Mouse (Mus musculus): ENCODE measurements around the gene Esyt2.
A peak's percentile ranks its signal among the peaks of the same experiment; 100 is the strongest.

Esyt2 gene

DNA sequence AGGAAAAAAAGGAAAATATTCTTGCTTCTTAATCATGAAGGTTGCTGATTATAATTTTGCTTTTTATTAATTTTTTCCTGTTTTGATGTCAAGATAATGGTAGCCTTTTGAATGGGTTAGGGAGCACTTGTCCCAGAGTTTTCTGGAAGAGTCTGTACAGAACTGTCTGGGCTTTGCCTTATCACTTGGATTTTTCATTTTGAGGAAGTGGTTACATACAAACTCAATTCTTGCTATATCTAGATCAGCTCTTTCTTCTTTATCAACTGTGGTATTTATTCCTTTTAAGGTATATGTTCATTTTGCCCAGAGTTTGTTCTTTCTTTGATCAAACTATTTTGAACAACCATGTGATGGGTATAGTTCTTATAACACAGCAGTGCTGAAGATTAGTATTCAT, 81.1 kb downstream of the Esyt2 start:
- no peak for DNase-seq (ENCODE audit: low spot score)

DNA sequence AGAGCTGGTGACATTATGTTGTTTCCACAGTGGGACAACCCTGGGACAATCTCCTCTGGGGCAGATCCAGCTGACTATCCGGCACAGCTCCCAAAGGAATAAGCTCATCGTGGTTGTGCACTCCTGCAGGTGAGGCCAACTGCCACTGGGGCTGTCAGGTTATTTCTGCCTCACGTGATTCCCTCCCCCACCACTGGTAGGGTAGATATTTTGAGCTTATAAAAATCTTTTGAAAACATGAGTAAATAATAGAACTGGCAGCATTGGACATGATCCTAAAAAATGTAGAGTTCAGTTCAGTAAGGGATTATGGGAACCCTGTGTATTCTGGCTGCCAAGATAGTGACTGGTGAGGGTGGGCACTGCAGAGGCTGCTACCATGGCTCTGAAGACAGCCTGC, 85.9 kb downstream of the Esyt2 start:
- DNase-seq (ENCODE audit: low spot score) = no peak

- no peak for DNase-seq (ENCODE audit: low spot score)
These were observed 86.3 kb downstream of the Esyt2 start for GRCm38 (mm10) chr12:116367346-116367745.

DNA sequence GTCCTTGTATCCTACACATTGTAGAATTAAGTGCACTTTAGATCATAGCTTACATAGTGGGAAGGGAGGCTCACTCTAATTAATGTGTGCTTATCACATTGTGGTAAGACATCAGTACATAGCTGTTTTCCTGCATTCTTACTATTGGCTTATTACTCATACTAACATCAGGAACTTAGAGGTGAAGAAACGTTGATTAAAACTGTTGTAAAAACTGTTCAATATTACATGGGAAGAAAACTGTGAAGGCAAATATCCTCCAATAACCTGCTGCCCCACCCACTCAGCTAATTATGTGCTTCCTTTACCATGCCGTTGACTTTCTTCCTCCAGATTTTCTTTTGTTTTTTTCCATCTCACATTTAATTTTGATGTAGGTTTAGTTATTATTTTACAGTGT, 87.9 kb downstream of the Esyt2 start:
- DNase-seq (ENCODE audit: low spot score) = no peak

GRCm38 (mm10) chr12:116383101-116383500, 102.1 kb downstream of the Esyt2 start:
- DNase-seq (ENCODE audit: low spot score) = no peak

DNA sequence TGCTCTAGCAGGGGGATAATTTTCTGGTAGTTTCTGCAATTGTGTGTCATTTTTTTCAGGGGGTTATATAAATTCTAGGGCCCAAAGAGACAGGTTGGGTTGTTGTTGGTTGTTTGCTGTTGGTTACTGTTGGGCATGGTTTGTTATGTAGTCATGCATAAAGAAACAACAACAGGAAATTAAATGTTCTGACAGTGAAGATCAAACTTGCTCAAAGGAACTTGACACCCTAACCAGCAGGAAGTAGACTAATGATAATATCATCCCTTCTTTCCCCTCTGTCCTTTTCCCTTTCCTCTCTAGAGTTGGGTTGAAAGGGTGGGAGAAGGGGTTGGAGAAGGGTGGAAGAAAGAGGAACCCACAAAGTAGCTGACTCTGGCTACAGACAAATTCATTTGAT, 103.0 kb downstream of the Esyt2 start:
- no peak for DNase-seq (ENCODE audit: low spot score)

DNA sequence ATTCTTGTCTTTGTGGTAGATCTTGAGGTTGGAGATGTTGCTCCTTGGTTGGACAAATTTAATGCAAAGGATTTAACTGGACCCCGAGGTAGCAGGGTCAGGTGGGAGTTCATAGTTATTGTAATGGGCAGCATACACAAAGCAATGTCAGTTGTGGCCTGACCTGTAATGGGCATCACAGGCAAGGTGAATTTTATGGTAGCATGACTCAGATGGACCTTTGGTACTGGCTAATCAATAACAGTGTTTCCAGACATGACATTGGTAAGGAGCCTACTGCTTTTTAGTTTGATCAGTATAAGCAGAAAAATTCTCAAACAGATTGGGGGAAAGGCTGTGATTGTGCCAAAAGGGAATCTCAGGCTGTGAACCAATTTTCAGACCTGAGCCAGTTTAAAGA, 105.8 kb downstream of the Esyt2 start:
- no peak for DNase-seq (ENCODE audit: low spot score)

GRCm38 (mm10) chr12:116389868-116390267, 108.9 kb downstream of the Esyt2 start:
- DNase-seq (ENCODE audit: low spot score) = no peak

- no peak for DNase-seq (ENCODE audit: low spot score)
These were observed 113.3 kb downstream of the Esyt2 start for GRCm38 (mm10) chr12:116394327-116394726.

DNA sequence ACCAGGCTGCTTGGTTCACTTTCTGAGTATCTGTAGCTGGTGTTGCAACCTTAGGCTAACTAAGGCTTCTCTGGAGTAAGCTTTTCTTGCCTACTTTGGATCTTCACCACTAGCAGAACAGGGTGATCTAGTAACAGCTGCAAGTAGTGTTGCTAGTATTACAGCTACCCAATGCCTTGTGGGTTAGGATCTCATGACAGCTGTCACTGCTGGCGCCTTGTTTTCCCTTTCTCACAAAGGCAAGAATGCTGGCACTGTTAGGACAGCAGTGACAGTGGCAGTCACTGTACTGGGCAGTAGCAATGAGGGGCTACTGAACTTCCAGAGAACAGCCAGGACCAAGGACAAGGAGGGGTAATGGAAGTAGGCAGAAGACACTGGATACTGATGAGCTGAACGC, 114.3 kb downstream of the Esyt2 start:
- peak; percentile 26 for DNase-seq (ENCODE audit: low spot score)

DNA sequence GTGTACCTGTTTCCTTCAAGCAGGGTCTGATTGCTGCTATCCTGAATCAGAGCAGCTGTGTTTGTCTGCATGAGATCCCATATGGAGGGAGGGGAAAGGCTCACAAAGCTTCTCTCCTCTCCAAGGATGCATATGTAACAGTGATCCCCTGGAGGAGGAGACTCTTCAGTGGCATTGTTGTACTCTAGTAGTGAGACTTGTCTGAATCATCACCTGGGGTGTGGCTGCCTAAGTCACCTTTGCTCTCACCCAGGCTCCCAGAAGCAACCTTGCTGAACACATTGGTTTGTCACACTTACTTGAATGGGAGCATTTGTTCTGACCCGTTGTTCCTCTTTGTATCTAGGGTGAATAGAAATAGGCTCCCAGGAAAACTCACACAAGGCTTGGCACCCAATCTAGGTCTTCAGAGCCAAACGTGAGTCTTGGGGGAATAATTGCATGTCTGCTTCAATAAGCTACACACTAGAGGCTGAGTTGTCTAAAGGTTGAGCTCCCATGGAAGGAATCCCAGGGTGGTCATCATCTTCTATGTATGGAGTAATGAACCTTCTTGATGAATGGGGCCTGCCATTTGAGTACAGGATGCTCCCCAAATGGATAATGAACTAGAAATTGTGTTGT, 115.2 kb downstream of the Esyt2 start:
- peak; percentile 72 for DNase-seq (ENCODE audit: low spot score)

DNA sequence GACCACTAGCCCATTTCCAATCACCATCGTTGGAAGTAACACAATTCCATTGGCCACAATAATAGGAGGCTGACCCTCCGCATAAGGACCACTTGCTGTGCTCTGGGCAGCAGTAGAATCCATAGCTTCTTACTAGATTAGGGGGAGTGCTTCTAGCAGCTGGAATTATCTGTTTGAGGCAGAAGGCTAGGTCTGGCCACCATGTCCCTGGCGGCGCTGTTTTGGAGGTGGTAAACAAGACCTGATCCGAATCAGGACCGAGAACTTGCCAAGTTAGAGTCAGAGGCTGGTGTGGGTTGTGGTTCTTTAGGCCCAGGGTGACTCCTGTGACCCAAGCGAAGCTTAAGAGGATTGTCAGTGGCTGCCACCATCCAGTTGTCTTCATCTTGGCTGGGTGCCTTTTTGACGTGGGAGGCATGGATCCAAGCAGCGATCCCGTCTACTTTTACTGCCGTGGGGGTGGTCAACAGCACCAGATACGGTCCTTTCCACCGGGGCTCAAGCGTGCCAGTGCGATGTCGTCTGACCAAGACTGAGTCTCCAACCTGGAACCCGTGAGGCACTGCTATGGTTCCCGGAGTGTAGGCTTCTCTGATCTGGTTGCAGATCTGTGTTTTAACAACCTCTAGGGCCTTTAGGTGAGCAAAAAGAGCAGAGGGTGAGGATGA, 123.2 kb downstream of the Esyt2 start:
- no peak for DNase-seq (ENCODE audit: low spot score)

DNA sequence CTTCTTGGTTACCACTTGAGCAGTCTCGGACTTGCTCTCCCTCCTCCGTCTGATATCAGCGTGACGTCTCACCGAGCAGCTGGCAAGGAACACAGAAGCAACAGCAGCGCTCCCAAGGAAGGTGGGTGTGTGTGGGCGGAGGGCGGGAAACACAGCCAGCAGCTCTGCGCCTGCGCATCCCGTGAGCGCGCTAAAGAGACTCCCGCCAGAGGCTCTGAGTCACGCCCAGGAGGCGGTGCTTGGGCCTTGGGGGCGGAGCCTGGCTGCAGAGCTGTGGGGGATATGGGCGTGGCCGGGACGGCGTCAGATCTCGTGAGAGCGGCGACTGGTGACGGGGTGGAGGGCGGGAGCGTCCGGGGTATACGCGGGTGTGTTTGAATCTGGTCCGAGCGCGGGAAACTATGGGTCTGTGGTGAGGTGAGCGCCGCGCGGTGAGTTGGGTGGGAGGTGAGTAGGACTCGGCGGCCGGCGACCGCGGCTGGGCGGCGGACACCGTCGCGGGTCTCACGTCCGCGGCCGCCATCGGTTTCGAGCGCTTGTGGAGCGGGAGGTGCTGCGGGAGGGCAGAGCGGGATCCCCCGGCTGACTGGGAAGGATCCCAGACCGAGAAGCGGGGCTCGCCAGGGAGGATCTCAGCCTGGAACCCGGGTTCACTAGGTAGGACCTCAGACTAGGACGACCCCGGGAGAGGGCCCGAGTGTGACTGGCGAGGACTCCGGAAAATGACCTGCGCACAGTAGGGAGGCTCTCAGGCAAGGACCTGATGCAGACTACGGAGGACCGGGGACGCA, 124.2 kb downstream of the Esyt2 start, which contains the start of gene Ncapg2:
Gene Ncapg2 (plus strand): TSS at position 358 of the 791 bp plus-strand sequence.
- DNase-seq (ENCODE audit: low spot score) = peak; percentile 89

DNA sequence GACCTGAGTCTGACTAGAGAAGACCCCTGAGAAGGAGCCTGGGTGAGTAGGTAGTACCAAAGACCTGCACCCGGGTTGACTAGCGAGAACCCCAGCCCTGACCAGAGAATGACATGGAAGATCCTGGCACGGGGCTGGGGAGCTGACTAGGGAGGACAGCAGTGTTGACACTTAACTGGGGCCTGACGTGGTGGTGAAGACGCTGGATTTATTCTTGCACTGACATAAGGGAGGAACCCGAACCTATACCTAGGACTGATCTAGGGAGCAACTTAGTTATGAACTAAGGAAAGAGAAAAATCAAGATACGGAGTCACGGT, 124.8 kb downstream of the Esyt2 start:
- DNase-seq (ENCODE audit: low spot score) = peak; percentile 13

DNA sequence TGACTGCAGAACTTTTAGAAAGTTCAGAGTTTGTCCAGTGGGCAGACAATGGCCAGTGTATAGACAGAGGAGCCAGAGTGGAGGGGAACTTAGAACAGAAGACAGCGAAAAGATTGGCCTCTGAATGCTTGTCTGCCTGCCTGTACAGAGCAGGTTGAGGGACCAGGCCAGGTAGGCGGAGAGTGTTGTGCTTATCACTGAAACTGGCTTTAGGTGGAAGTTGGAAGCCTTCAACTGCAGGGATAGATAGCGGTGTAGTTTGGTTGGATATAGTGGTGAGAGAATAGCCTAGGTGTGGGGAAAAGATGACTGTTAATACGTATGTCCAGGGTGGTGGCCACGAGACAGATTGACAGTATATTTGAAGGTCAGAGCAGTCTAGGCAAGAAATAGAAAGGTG, 126.9 kb downstream of the Esyt2 start:
- DNase-seq (ENCODE audit: low spot score) = no peak

DNA sequence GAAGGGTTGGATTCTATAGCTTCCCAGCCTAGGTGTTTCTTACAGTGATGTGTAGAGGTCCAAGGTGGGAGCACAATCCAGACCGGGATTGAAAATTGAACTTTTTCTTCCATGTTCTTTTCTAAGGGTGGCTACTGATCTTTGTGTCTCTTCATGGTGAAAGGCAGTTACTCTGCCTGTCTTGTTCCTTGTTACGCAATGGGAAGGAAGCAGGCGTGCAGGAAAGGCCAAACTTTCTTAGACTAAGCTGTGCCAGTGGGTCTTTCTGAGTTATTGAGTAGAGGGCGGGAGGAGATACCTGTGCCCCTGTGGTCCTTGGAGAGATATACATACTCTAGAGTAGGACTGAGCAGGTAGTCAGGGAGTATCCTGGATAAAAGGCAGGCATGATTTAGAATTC, 133.9 kb downstream of the Esyt2 start:
- peak; percentile 26 for DNase-seq (ENCODE audit: low spot score)

GRCm38 (mm10) chr12:116416514-116416913, 135.5 kb downstream of the Esyt2 start:
- DNase-seq (ENCODE audit: low spot score) = peak; percentile 78

GRCm38 (mm10) chr12:116421656-116422055, 140.7 kb downstream of the Esyt2 start:
- DNase-seq (ENCODE audit: low spot score) = no peak

- peak; percentile 61 for DNase-seq (ENCODE audit: low spot score)
These were observed 144.4 kb downstream of the Esyt2 start for GRCm38 (mm10) chr12:116425392-116425791.

DNA sequence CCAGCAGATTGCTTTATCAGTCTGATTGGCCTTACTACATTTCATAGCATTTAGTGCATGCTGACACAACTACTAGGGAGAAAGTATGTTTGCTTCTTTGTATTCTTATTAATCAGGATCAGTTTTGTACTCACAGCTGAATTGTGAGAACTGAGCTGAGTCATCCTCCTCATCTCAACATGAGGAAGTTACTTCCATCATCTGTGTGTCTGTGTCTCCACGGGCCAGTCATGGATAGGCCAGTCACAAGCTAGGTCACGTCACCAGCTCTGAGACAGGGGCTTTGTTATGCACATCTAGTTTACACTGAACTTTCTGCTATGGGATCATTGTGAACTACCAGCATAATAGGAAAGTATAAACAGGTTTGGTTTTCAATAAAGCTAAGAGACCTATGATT, 152.7 kb downstream of the Esyt2 start:
- no peak for DNase-seq (ENCODE audit: low spot score)

DNA sequence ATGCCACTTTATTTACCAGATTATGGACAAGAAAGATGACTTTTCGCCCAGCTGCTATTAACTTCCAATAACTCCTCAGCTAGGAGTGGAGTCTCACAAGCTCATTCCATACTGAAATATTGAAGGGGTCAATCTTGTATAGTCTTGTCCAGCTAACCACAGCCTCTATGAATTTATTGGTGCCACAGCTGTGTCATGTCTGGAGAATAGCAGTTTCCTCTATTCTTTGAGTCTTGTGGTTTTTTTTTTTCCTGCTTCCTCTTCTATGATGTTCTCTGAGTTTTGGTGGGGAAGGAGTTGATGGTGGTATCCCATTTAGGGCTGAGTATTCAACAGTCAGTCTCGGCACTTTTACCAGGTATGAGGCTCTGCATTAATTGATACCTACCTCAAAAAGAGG, 154.2 kb downstream of the Esyt2 start:
- no peak for DNase-seq (ENCODE audit: low spot score)

DNA sequence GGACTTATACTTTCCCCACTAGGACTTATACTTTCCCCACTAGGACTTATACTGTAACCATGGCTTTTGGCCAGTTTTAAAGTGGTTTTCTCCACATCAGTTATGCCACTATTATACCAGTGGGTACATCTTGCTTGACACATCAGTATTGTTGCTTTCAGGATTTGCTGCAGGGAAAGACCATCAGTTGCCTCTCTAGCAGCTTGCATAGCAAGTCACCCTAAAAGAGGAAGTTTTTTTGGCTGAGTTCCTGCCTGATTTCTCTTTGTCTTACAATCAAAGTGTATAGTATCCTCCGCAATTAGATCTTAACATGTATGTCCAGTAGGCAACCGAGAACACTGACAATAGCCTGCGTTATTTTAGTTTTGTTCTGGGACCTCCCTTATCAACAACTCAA, 155.1 kb downstream of the Esyt2 start:
- DNase-seq (ENCODE audit: low spot score) = no peak

GRCm38 (mm10) chr12:116438591-116438990, 157.6 kb downstream of the Esyt2 start:
- no peak for DNase-seq (ENCODE audit: low spot score)

Data from adipocyte (in vitro differentiated cells).